Mouse (Mus musculus) bone marrow macrophage, adult 2 months (primary cell): ENCODE measurements around the gene Kdelr2. TPM values are rescaled to one million over a fixed set of nuclear protein-coding genes. Genes with fewer than 3 reads are reported as not detected.
A peak's percentile ranks its signal among the peaks of the same experiment; 100 is the strongest.

Source experiments
- H3K27ac ChIP-seq: 2 replicates; pipeline ENCODE4 v1.5.1; 2012; ENCODE audit warnings: low read depth, low read length; ENCODE audit not compliant: insufficient read depth
- H3K4me1 ChIP-seq: 2 replicates; pipeline ENCODE4 v1.6.1; 2012; ENCODE audit warnings: low read length; ENCODE audit not compliant: control insufficient read depth, insufficient read depth
- H3K4me3 ChIP-seq: 2 replicates; pipeline ENCODE4 v1.5.1; 2012; ENCODE audit warnings: mild to moderate bottlenecking, low read length, moderate library complexity; ENCODE audit not compliant: insufficient read depth
- CTCF ChIP-seq: IDR thresholded peaks from 2 replicates; pipeline ENCODE4 v1.5.1; 2012; ENCODE audit warnings: low read depth, mild to moderate bottlenecking, low read length, moderate library complexity
- POLR2A ChIP-seq: IDR thresholded peaks from 2 replicates; pipeline ENCODE4 v1.6.1; 2012; ENCODE audit warnings: mild to moderate bottlenecking, low read depth, low read length, borderline replicate concordance
- polyA plus RNA-seq: library from polyadenylated mRNA; stranded (reverse); fragments of >200 nt; gene quantifications from 2 replicates; pipeline ENCODE4 v1.2.4, GENCODE M21; 2012; ENCODE audit not compliant: missing spikeins, insufficient read depth, insufficient read length

Kdelr2 gene
- polyA plus RNA-seq, 1 experiment: 51.3 TPM

DNA sequence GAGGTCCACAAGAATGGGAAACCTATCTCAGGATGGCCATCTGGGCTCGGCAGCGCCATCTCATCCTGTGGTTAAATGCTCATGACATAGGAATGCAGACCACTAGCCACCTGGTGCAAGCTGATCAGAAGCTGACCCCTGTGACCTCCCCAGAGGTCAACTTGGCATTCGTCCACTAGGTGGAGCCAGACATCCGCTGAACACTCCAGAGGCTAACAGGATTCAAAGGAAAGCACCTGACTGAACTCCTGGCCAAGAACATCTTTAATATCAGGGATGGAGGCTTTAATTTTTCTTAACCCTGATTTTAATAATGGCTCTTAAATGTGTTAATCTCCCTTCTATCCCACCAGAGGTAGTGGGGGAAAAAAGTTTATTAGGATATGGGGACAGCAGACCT is 30.8 kb downstream of the Kdelr2 start:
- peak; percentile 84 for TF ChIP-seq CTCF
- TF ChIP-seq POLR2A: no peak
- Histone ChIP-seq H3K27ac (no peak overlapping the region), H3K4me3 (no peak overlapping the region), H3K4me1 (no peaks in the 10 kb centered on the region)

DNA sequence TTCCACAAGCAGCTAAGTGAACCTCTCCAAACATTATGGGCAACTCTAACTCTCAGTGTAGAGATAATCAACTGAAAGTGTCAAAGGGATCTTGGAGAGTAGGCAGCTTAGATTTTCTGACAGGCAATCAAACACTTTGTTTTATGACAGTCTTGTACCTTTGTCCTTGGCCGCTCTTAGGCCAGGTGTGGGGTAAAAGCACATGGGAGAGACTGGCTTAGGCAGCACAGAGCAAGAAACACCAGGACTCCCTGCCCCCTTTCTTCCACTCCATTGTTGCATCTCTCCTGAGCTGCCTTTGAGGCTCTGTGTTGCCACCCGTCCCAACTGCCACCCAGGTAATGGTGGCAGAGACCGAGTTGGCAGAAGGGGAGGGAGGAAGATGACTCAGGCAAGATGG is 37.7 kb downstream of the Kdelr2 start:
- Histone ChIP-seq H3K27ac (no peak overlapping the region), H3K4me3 (no peak overlapping the region), H3K4me1 (no peaks in the 10 kb centered on the region; the same call in 1 of the 2 replicates)
- no peak for TF ChIP-seq POLR2A
- no peak for TF ChIP-seq CTCF

DNA sequence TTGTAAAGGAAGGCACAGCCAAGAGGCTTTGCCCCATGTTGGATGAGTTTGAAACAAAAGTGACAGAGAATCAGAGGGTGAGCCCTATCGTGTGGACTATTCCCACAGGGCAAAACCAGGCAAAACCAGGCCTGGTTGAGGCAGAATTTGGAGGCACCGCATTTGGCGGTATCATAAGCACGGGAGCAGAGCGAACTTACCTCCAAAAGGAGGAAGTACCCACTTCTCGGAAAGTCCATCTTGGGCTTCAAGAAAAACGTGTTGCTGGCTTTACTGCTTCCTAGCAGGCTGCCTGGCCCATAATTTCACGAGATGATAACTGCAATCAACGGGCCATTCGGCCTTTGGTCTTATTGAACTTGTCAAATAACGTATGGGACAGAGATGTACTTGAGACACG is 38.1 kb downstream of the Kdelr2 start:
- Histone ChIP-seq H3K27ac (no peak overlapping the region), H3K4me3 (no peak overlapping the region), H3K4me1 (no peaks in the 10 kb centered on the region; the same call in 1 of the 2 replicates)
- TF ChIP-seq CTCF: no peak
- no peak for TF ChIP-seq POLR2A

DNA sequence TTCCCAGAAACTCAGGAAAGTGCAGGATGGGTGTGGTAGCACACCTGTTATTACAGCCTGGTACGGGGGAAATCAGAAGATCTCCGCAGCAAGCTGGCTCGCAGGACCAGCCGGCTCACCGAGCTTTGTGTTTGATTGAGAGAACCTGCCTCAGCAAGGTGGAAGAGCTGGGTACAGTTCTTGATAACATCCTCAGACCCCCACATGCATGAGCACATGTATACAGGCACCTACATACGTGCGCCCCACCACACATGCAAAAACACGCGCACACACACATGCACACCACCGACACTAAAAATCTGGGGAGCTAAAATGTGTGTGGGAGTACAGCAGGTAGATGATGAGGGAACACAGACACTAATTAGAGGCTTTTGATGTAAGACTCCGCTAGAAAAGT is 60.0 kb downstream of the Kdelr2 start:
- H3K4me1 ChIP-seq: peaks cover 13% of the 10 kb centered on the region
- no peak overlapping the region; the same call in 1 of the 2 replicates for H3K27ac ChIP-seq
- H3K4me3 ChIP-seq: peak overlapping the region; percentile 90
- no peak for TF ChIP-seq CTCF
- TF ChIP-seq POLR2A: no peak

DNA sequence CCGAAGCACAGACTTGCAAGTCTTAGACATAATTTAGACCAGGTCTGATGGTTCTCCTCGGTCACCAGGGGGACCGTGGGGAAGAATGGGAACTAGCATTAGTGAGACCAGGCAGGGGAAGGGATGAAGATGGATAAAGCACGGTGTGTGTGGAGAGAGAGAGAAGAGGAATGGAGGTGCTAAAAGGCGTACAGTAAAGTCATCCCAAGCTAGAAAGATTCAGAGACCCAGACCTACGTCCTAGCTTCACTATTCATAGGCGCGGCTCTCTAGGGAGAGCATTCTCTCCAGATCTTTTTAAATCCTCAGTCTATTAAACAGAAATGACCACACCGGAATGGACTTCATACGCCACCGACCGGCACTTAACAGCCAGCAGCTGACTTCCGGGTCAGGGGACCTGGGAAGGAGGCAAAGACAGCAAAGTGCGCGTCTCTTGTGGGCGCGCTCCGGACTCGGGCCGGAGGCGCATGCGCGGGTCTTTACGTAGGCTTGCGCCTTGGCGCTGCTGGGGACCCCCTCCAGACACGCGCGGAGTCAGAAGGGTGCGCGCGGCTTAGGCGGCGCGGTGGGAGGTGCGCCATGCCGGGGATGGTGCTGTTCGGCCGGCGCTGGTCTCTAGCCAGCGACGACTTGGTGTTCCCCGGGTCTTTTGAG is 60.6 kb downstream of the Kdelr2 start, which contains the start of gene Daglb:
TSS of gene Daglb (plus strand) at position 485 of the 657 bp plus-strand sequence.
- peaks cover 14% of the 10 kb centered on the region for H3K4me1 ChIP-seq
- TF ChIP-seq POLR2A (no peak), CTCF (no peak)
- peak within 1 kb of the TSS; percentile 90 for H3K4me3 ChIP-seq
- peak within 1 kb of the TSS; percentile 61 for H3K27ac ChIP-seq

DNA sequence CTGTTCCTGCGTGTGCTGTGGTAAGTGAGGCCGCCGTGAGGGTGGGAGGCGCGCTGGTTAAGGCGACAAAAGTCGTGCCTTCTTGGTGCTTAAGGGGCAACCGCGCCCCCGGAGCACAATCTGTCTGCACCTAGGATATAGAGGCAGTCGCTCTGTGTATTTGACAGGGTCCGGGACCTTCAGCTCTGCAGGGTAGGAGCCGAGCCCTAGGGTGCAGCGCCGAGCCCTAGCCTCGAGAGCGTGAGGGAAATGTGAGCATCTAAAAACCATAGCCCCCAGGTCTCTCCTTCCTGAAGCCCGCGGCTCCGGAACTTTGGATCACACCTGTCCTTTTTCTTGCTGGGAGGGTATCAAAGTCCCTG is 61.1 kb downstream of the Kdelr2 start:
- TF ChIP-seq POLR2A (no peak), CTCF (no peak)
- H3K4me1 ChIP-seq: peaks cover 19% of the 10 kb centered on the region
- peak overlapping the region; percentile 90 for H3K4me3 ChIP-seq
- H3K27ac ChIP-seq: peak overlapping the region; percentile 33

DNA sequence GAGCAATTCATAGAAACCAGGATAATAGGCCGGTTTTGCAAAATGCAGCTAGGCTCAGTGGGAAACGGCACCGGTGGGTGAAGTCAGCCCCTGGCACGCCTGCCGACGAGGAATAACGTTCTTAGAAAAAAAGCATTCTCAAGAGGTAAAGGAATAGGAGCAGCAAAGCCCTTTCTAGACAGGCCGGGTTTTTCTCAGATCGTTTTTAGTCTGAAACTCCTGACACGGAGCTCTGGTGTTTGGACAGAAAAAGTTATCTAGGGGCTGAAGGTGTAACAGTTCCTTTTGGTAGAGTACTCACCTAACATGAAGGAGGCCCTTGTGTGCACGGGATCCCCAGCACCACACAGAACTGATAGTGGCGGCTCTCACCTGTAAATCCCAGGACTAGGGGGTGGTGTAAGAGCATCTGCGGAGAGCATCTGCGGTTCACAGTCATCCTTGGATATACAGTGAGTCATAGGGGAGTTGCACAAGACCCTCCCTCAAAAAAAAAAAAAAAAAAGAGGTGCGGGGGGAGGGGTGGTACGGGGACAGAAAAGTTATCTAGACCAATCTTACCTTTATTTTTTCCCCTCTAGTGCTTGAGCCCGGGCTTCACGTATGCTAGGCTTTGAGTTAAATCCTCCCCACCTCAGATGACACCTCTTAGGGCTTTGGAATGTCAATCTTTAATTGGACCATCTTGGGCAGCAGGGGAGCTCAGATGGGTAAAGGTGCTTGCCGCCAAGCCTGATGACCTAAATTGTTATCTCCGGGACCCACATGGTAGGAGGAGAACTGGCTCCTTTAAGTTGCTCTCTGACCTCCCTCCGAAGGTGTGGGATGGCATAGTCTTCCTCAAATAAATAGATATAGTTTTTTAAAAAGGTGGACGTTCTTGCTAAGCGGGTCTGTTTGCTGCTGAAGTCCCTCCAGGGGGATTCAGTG is 61.8 kb downstream of the Kdelr2 start:
- Histone ChIP-seq H3K4me3 (peak overlapping the region; percentile 90), H3K27ac (peak overlapping the region; percentile 57), H3K4me1 (peaks cover 26% of the 10 kb centered on the region)
- TF ChIP-seq POLR2A: no peak
- TF ChIP-seq CTCF: no peak

DNA sequence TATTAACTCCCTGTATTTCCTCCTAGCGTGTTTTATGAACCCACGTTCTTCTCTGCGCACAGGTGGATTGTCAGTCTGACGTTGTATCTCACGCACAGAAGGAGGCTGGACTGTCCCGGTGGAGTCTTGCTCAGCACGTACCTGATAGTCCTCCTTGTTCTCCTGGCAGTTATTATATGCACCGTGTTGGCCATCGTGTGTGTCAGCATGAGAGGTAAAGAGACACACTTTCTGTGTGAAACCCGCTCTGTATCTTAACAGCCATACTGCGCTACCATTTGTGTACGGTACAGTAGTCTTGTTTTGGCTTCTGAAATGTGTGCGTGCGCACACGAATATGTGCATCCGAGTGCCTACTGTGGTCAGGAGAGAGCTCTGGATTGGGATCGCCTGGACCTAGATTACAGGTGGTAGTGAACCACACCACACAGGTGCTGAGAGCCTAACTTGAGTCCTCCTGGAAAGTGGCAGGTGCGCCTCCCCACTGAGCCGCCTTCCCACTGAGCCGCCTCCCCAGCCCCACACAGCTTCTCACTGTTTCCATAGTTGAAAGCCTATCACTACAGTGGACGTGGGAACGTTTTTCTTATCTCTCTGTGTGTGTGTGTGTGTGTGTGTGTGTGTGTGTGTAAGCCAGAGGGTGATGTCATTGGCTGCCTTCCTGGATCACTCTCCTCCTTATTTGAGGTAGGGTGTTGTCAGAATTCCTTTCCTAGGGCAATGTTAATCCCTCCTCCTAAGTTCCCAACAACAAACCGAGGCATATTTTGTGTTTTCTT is 63.4 kb downstream of the Kdelr2 start:
- Histone ChIP-seq H3K27ac (no peak overlapping the region), H3K4me3 (no peak overlapping the region), H3K4me1 (peaks cover 37% of the 10 kb centered on the region)
- TF ChIP-seq POLR2A (no peak), CTCF (no peak)

DNA sequence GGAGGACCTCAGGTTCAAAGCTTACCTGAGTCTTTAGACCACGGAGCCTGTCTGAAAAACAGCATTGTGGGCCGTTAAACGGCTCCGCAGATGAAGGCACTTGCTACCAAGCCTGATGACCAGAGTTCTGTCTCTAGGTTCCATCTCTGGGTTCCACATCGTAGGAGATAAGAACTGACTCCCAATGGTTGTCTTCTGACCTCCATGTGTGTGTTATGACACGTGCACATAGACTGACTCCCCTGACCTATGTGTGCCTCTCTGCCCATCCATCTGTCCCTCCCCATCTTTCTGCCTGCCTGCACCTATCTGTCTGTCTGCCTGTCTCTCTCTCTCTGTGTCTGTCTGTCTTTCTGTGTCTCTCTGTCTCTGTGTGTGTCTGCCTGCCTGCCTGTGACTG is 64.3 kb downstream of the Kdelr2 start:
- H3K4me3 ChIP-seq: no peak overlapping the region
- no peak for TF ChIP-seq POLR2A
- no peak for TF ChIP-seq CTCF
- peaks cover 40% of the 10 kb centered on the region for H3K4me1 ChIP-seq
- no peak overlapping the region for H3K27ac ChIP-seq

DNA sequence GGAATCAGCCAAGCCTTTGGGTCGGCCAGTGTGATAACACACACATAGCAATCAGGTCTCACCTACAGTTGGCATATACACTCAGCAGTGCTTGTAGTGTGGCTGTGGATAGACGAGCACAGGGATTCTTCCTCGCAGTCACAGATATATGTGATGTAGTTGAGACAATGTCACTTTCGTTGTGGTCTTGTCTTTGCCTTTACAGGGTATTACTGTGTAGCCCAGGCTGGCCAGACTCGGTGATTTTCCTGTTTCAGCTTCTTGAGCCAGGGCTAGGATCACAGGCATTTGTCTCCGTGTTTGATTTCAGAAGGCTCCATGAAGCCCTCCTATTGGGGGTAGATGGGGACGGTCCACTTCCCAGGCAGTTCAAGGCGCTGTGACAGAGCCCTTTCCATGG is 66.0 kb downstream of the Kdelr2 start:
- TF ChIP-seq POLR2A (no peak), CTCF (no peak)
- Histone ChIP-seq H3K4me3 (no peak overlapping the region), H3K4me1 (peaks cover 49% of the 10 kb centered on the region), H3K27ac (peak overlapping the region; percentile 91)
